Mouse (Mus musculus) forelimb bud, embryonic 11.5 days (tissue): Measurements from ENCODE around the gene Ints11.
A peak's percentile ranks its signal among the peaks of the same experiment; 100 is the strongest.

Source experiments
- DNase-seq: peaks from one replicate; pipeline ENCODE4 v3.0.0-alpha.2; 2012; ENCODE audit warnings: low read depth, low spot score

Gene Ints11

GRCm38 (mm10) chr4:155892017-155892416, 22.7 kb downstream of the Ints11 start:
- DNase-seq: peak; percentile 68

GRCm38 (mm10) chr4:155892438-155893211, 23.3 kb downstream of the Ints11 start:
- no peak for DNase-seq

GRCm38 (mm10) chr4:155893212-155893690, 23.9 kb downstream of the Ints11 start:
- DNase-seq: no peak

GRCm38 (mm10) chr4:155894311-155894881, 25.1 kb downstream of the Ints11 start:
- no peak for DNase-seq

- no peak for DNase-seq
Observed at GRCm38 (mm10) chr4:155895216-155895615, 25.9 kb downstream of the Ints11 start.

- DNase-seq: no peak
Observed at GRCm38 (mm10) chr4:155895826-155896225, 26.5 kb downstream of the Ints11 start.

GRCm38 (mm10) chr4:155896461-155896860, 27.1 kb downstream of the Ints11 start:
- DNase-seq: no peak

- no peak for DNase-seq
Observed at GRCm38 (mm10) chr4:155898318-155898717, 29.0 kb downstream of the Ints11 start.

- DNase-seq: no peak
Observed at GRCm38 (mm10) chr4:155899355-155899754, 30.0 kb downstream of the Ints11 start.

GRCm38 (mm10) chr4:155901205-155901604, 31.9 kb downstream of the Ints11 start:
- DNase-seq: no peak

GRCm38 (mm10) chr4:155903246-155903645, 33.9 kb downstream of the Ints11 start:
- no peak for DNase-seq

GRCm38 (mm10) chr4:155904318-155905102, 35.2 kb downstream of the Ints11 start:
- DNase-seq: no peak

- DNase-seq: no peak
Observed at GRCm38 (mm10) chr4:155905634-155906033, 36.3 kb downstream of the Ints11 start.

- no peak for DNase-seq
Observed at GRCm38 (mm10) chr4:155906125-155906524, 36.8 kb downstream of the Ints11 start.

- no peak for DNase-seq
Observed at GRCm38 (mm10) chr4:155907003-155907402, 37.7 kb downstream of the Ints11 start.

- no peak for DNase-seq
Observed at GRCm38 (mm10) chr4:155908281-155908680, 38.9 kb downstream of the Ints11 start.

GRCm38 (mm10) chr4:155908751-155909150, 39.4 kb downstream of the Ints11 start:
- DNase-seq: no peak

GRCm38 (mm10) chr4:155932031-155932430, 62.7 kb downstream of the Ints11 start:
- DNase-seq: no peak
